Mouse (Mus musculus): ENCODE results near the gene Adora3. TPM values are rescaled to one million over a fixed set of nuclear protein-coding genes. Genes with fewer than 3 reads are reported as not detected.

The Adora3 gene
- polyA plus RNA-seq, 1 experiment = 1.2 TPM

DNA sequence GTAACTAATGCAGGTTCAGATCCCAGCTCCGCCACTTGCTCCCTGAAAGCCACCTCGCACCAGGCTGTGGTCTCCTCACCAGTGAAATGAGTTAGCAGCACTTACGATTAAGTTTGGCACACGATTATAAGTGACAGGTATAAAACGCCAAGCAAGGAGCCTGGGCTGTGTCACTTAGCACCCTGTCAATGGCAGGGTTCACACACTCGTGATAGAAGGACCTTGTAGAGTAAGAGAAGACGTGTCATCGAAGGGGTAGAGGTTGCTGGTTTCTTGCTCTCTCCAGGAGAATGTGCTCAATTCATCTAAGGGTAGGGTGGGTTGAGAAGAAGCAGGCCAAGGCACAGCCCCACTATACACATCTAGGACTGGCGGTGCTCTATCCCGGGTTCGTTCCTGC is 28.2 kb downstream of the Adora3 start:
- DNase-seq = no peak
- H3K4me3 ChIP-seq (replicated peaks; ENCODE audit: extremely low read depth, low read depth, low read length) = no peak overlapping the region
- TF ChIP-seq CTCF (IDR thresholded peaks at IDR 0.05; ENCODE audit: insufficient read depth, low read length) (no peak), POLR2A (IDR thresholded peaks at IDR 0.05; ENCODE audit: borderline replicate concordance, extremely low read depth, low read depth, low read length) (no peak)
- 86% methylated on average over 11 of the region's 11 CpGs for WGBS
- peaks cover 13% of the 10 kb centered on the region for H3K4me1 ChIP-seq (ENCODE audit: control insufficient read depth, insufficient read depth, low read length)

DNA sequence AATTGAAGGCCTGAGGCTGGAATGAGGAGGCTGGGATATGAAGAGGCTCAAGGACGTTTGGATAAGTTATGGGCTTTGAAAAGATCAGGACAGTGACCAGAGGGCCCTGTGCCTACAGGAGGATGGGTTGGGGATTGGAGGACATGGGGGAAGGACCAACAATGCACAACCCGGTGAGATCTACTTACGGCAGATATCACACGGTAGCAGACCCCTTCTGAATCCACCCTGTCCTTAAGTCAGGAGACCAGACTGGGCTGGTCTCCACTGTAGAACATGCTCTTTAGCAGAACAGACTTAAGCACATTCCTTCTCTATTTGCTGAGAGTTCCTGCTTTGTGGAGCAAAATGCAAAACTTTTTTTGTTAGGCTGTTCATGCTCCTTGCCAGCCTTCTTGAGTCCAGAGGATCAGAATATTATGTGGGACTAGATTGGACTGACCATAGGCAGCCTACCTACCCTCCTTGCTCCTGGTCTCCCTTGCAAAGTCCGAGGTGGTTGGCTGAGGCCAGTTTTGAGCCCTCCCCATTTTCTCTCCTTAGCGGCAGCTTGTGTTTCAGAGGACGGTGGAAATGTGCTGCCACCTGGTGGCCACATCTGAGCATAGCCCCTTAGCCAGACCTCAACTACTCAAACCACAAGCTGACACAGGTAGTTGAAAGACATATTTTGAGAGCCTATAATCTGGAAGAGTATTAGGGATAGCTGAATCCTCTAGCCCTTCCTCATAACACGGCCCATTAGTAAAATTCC is 28.9 kb downstream of the Adora3 start:
- peak; percentile 84 for DNase-seq
- TF ChIP-seq CTCF (IDR thresholded peaks at IDR 0.05; ENCODE audit: insufficient read depth, low read length) (peak; percentile 89), POLR2A (IDR thresholded peaks at IDR 0.05; ENCODE audit: borderline replicate concordance, extremely low read depth, low read depth, low read length) (no peak)
- Histone ChIP-seq H3K4me3 (replicated peaks; ENCODE audit: extremely low read depth, low read depth, low read length) (no peak overlapping the region), H3K4me1 (ENCODE audit: control insufficient read depth, insufficient read depth, low read length) (peaks cover 6% of the 10 kb centered on the region)
- WGBS = 32% methylated on average over 8 of the region's 8 CpGs

GRCm38 (mm10) chr3:105900266-105900665 is 29.6 kb downstream of the Adora3 start:
- Histone ChIP-seq H3K4me1 (ENCODE audit: control insufficient read depth, insufficient read depth, low read length) (no peaks in the 10 kb centered on the region; the same call in 1 of the 2 replicates), H3K4me3 (replicated peaks; ENCODE audit: extremely low read depth, low read depth, low read length) (no peak overlapping the region)
- 57% methylated on average over 6 of the region's 6 CpGs for WGBS
- no peak for DNase-seq
- no peak for TF ChIP-seq POLR2A (IDR thresholded peaks at IDR 0.05; ENCODE audit: borderline replicate concordance, extremely low read depth, low read depth, low read length)
- no peak for TF ChIP-seq CTCF (IDR thresholded peaks at IDR 0.05; ENCODE audit: insufficient read depth, low read length)

GRCm38 (mm10) chr3:105900716-105901115 is 30.1 kb downstream of the Adora3 start:
- 57% methylated on average over 3 of the region's 3 CpGs for WGBS
- no peak overlapping the region for H3K4me3 ChIP-seq (replicated peaks; ENCODE audit: extremely low read depth, low read depth, low read length)
- DNase-seq = no peak
- H3K4me1 ChIP-seq (ENCODE audit: control insufficient read depth, insufficient read depth, low read length) = no peaks in the 10 kb centered on the region
- no peak for TF ChIP-seq POLR2A (IDR thresholded peaks at IDR 0.05; ENCODE audit: borderline replicate concordance, extremely low read depth, low read depth, low read length)
- no peak for TF ChIP-seq CTCF (IDR thresholded peaks at IDR 0.05; ENCODE audit: insufficient read depth, low read length)

- Histone ChIP-seq H3K4me3 (replicated peaks; ENCODE audit: extremely low read depth, low read depth, low read length) (no peak overlapping the region), H3K4me1 (ENCODE audit: control insufficient read depth, insufficient read depth, low read length) (no peaks in the 10 kb centered on the region)
- no peak for TF ChIP-seq CTCF (IDR thresholded peaks at IDR 0.05; ENCODE audit: insufficient read depth, low read length)
- WGBS = 78% methylated on average over 4 of the region's 4 CpGs
- no peak for DNase-seq
These were observed 30.8 kb downstream of the Adora3 start for GRCm38 (mm10) chr3:105901468-105901867.

DNA sequence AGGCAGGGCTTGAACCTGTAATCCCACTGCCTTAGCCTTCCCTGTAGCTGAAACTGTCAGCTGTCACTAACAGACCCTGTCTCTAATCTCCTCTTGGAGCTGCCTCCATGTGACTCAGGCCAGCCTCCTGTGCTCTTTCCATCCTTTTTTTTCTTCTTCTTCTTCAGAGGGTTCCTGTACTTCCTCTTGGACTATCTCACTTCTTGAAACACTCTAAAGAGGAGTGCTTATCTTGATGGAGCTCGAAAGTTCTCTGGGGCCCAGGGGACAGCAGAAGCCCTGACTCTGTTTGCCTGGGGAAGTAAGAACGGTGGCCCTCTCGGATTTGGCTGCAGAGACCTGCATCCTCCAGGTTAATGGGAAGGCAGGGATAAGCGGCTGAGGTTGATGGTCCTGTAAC is 33.6 kb downstream of the Adora3 start:
- no peak for DNase-seq
- TF ChIP-seq POLR2A (IDR thresholded peaks at IDR 0.05; ENCODE audit: borderline replicate concordance, extremely low read depth, low read depth, low read length) (no peak), CTCF (IDR thresholded peaks at IDR 0.05; ENCODE audit: insufficient read depth, low read length) (no peak)
- H3K4me3 ChIP-seq (replicated peaks; ENCODE audit: extremely low read depth, low read depth, low read length) = no peak overlapping the region
- H3K4me1 ChIP-seq (ENCODE audit: control insufficient read depth, insufficient read depth, low read length) = no peaks in the 10 kb centered on the region
- 49% methylated on average over 4 of the region's 4 CpGs for WGBS

DNA sequence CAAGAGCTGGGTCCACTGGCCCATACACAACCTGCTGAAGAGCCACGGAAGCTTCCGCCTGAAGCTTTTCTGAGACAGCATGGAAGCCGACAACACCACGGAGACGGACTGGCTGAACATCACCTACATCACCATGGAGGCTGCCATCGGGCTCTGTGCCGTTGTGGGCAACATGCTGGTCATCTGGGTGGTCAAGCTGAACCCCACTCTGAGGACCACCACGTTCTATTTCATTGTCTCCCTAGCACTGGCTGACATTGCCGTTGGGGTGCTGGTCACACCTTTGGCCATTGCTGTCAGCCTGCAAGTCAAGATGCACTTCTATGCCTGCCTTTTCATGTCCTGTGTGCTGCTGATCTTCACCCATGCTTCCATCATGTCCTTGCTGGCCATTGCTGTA is 34.1 kb downstream of the Adora3 start:
- WGBS = 91% methylated on average over 9 of the region's 9 CpGs
- TF ChIP-seq POLR2A (IDR thresholded peaks at IDR 0.05; ENCODE audit: borderline replicate concordance, extremely low read depth, low read depth, low read length) (no peak), CTCF (IDR thresholded peaks at IDR 0.05; ENCODE audit: insufficient read depth, low read length) (no peak)
- no peaks in the 10 kb centered on the region for H3K4me1 ChIP-seq (ENCODE audit: control insufficient read depth, insufficient read depth, low read length)
- no peak for DNase-seq
- H3K4me3 ChIP-seq (replicated peaks; ENCODE audit: extremely low read depth, low read depth, low read length) = no peak overlapping the region

GRCm38 (mm10) chr3:105907956-105908655 is 37.4 kb downstream of the Adora3 start:
- H3K4me1 ChIP-seq (ENCODE audit: control insufficient read depth, insufficient read depth, low read length) = 0 out of 2 replicates have a peak, but pooled peaks cover 2% of the 10 kb centered on the region
- 41% methylated on average over 9 of the region's 9 CpGs for WGBS
- DNase-seq = no peak

GRCm38 (mm10) chr3:105908976-105909375 is 38.3 kb downstream of the Adora3 start:
- WGBS = 87% methylated on average over 4 of the region's 4 CpGs
- Histone ChIP-seq H3K4me3 (replicated peaks; ENCODE audit: extremely low read depth, low read depth, low read length) (no peak overlapping the region), H3K4me1 (ENCODE audit: control insufficient read depth, insufficient read depth, low read length) (peaks cover 4% of the 10 kb centered on the region; the same call in 1 of the 2 replicates)
- no peak for DNase-seq
- no peak for TF ChIP-seq CTCF (IDR thresholded peaks at IDR 0.05; ENCODE audit: insufficient read depth, low read length)
- TF ChIP-seq POLR2A (IDR thresholded peaks at IDR 0.05; ENCODE audit: borderline replicate concordance, extremely low read depth, low read depth, low read length) = no peak

More at GRCm38 (mm10) chr3:105907956-105908655, 37.4 kb downstream of the Adora3 start:
- TF ChIP-seq POLR2A (IDR thresholded peaks at IDR 0.05; ENCODE audit: borderline replicate concordance, extremely low read depth, low read depth, low read length) = no peak
- no peak for TF ChIP-seq CTCF (IDR thresholded peaks at IDR 0.05; ENCODE audit: insufficient read depth, low read length)
- no peak overlapping the region for H3K4me3 ChIP-seq (replicated peaks; ENCODE audit: extremely low read depth, low read depth, low read length)
